Mouse (Mus musculus): Measurements from ENCODE around the gene Sergef.

Gene Sergef

GRCm38 (mm10) chr7:46540616-46541015 lies 99.0 kb downstream of the Sergef start:
- DNase-seq (ENCODE audit: low spot score in 2 of 2) = no peak

GRCm38 (mm10) chr7:46536456-46537097 lies 103.0 kb downstream of the Sergef start:
- no peak for DNase-seq (ENCODE audit: low spot score in 2 of 2)

GRCm38 (mm10) chr7:46535429-46535799 lies 104.2 kb downstream of the Sergef start:
- DNase-seq (ENCODE audit: low spot score in 2 of 2) = peak; percentile 47 to 61

GRCm38 (mm10) chr7:46534767-46535428 lies 104.7 kb downstream of the Sergef start:
- DNase-seq (ENCODE audit: low spot score in 2 of 2) = no peak

- no peak for DNase-seq (ENCODE audit: low spot score in 2 of 2)
These were observed 106.1 kb downstream of the Sergef start for GRCm38 (mm10) chr7:46533518-46533917.

GRCm38 (mm10) chr7:46531345-46531744 lies 108.3 kb downstream of the Sergef start:
- no peak for DNase-seq (ENCODE audit: low spot score in 2 of 2)

- DNase-seq (ENCODE audit: low spot score in 2 of 2) = no peak
These were observed 109.7 kb downstream of the Sergef start for GRCm38 (mm10) chr7:46529930-46530329.

- no peak for DNase-seq (ENCODE audit: low spot score in 2 of 2)
These were observed 110.3 kb downstream of the Sergef start for GRCm38 (mm10) chr7:46529259-46529658.

- no peak for DNase-seq (ENCODE audit: low spot score in 2 of 2)
These were observed 112.9 kb downstream of the Sergef start for GRCm38 (mm10) chr7:46526665-46527154.

- DNase-seq (ENCODE audit: low spot score in 2 of 2) = no peak
These were observed 116.4 kb downstream of the Sergef start for GRCm38 (mm10) chr7:46523215-46523614.

- no peak for DNase-seq (ENCODE audit: low spot score in 2 of 2)
These were observed 117.8 kb downstream of the Sergef start for GRCm38 (mm10) chr7:46521794-46522193.

GRCm38 (mm10) chr7:46519148-46519547 lies 120.5 kb downstream of the Sergef start:
- no peak for DNase-seq (ENCODE audit: low spot score in 2 of 2)

- no peak for DNase-seq (ENCODE audit: low spot score in 2 of 2)
These were observed 122.4 kb downstream of the Sergef start for GRCm38 (mm10) chr7:46517158-46517557.

- DNase-seq (ENCODE audit: low spot score in 2 of 2) = no peak
These were observed 123.6 kb downstream of the Sergef start for GRCm38 (mm10) chr7:46515960-46516359.

- no peak for DNase-seq (ENCODE audit: low spot score in 2 of 2)
These were observed 124.6 kb downstream of the Sergef start for GRCm38 (mm10) chr7:46514981-46515380.

- peak in 1 of 2 experiments; percentile 34 for DNase-seq (ENCODE audit: low spot score in 2 of 2)
These were observed 126.0 kb downstream of the Sergef start for GRCm38 (mm10) chr7:46513562-46513961.

- no peak for DNase-seq (ENCODE audit: low spot score in 2 of 2)
These were observed 126.8 kb downstream of the Sergef start for GRCm38 (mm10) chr7:46512792-46513191.

GRCm38 (mm10) chr7:46510806-46511205 lies 128.8 kb downstream of the Sergef start:
- no peak for DNase-seq (ENCODE audit: low spot score in 2 of 2)

GRCm38 (mm10) chr7:46509391-46510310 lies 130.0 kb downstream of the Sergef start:
- DNase-seq (ENCODE audit: low spot score in 2 of 2) = peak; percentile 38 to 46

GRCm38 (mm10) chr7:46508590-46509318 lies 130.9 kb downstream of the Sergef start:
- DNase-seq (ENCODE audit: low spot score in 2 of 2) = no peak

GRCm38 (mm10) chr7:46504157-46504556 lies 135.4 kb downstream of the Sergef start:
- DNase-seq (ENCODE audit: low spot score in 2 of 2) = no peak

GRCm38 (mm10) chr7:46502650-46503049 lies 137.0 kb downstream of the Sergef start:
- no peak for DNase-seq (ENCODE audit: low spot score in 2 of 2)
